In the genomic region with DNA sequence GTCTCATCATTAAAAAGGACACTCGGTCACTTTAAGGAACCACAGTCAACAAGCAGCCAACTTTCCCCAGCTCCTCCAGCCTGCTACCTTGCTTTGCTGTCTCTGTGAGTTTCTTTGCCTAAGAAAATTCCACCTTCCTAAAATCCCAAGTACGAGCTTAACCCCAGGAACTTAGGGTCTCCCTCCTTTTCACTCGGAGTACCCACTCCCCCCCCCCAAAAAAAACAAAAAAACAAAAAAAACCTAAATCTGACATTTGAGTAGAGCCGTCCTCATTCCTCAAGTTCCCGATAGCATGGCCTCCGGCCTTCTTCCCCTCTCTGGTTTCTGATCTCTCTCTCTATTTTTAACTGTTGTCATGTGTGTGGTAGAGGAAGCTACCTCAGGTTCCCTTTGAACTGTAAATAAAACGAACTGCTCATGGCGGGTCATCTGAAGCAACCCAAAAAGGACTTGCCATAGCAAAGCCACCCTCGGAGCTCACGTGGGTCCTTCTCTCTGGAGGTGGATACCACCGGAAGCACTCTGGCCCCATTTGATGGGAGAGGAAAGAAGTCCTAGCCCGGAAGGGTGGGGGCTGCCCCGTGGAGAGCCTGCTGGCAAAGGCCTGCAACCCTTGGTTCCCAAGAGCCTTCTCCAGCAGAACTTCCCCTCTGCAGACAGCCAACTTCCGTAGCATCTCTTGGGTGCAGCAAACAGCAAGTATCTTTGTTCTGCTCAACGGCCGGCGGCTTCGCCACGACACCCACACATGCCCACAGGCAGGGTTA, we compare ENCODE assay signal across 8 mouse cellular contexts. TPM values are rescaled to one million over a fixed set of nuclear protein-coding genes. Genes with fewer than 3 reads are reported as not detected.
DNase-seq lines count a peak whose midpoint lies in the region; ATAC-seq and TF ChIP-seq lines count a peak whose summit lies in the region.

A gene (minus strand): TSS at position 362 of the 770 bp plus-strand sequence.

- no peak within 1 kb of the TSS for H3K4me3 ChIP-seq in left cerebral cortex, adult 2 months

- ATAC-seq in megakaryocyte-erythroid progenitor cell, adult 5-6 weeks (replicated peaks; ENCODE audit: low FRiP score, low TSS enrichment, poor library complexity, severe bottlenecking): no peak
- no peak for ATAC-seq in cerebellum, adult (ENCODE audit: insufficient number of reproducible peaks, low FRiP score, low TSS enrichment)

- TF ChIP-seq CTCF in left cerebral cortex, adult 2 months (IDR thresholded peaks at IDR 0.05): no peak

- intact Hi-C loops in left cerebral cortex, adult 2 months (cut with DNase I): no loop called here

- H3K27ac ChIP-seq in left cerebral cortex, adult 2 months: 0 out of 2 replicates have a peak within 1 kb of the TSS, but pooled peaks have one; percentile 28

- no peak for DNase-seq in left cerebral cortex, adult 18-20 months (ENCODE audit: low spot score in 2 of 2)
- no peak for DNase-seq in left cerebral cortex, adult 11 months (ENCODE audit: low spot score)
- DNase-seq in gastrocnemius, postnatal 25 days: peak; percentile 54
- DNase-seq in left cerebral cortex, adult 2 months (ENCODE audit: extremely low spot score in 1 of 2, low spot score in 2 of 2): no peak
- peak; percentile 63 for DNase-seq in thymus, postnatal 4 days
- no peak for DNase-seq in urinary bladder, postnatal 14 days (ENCODE audit: low spot score)

RNA-seq across cellular contexts. Expression of the gene that starts here (rescaled TPM):
- 10 to 100 TPM; 23.8 to 24.9 TPM for total RNA-seq in left cerebral cortex, adult 18-20 months (2021)
- 1 to 10 TPM; 8.1 to 9.8 TPM for total RNA-seq in gastrocnemius, postnatal 25 days (2021)
- total RNA-seq in left cerebral cortex, adult 2 months (2021): 10 to 100 TPM; 24.6 to 25.4 TPM
- 29.6 and 39.7 TPM in 2 replicates for total RNA-seq in megakaryocyte-erythroid progenitor cell, adult 5-6 weeks (2014; fragmentation: Nextera tagmentation)
- 14.1 and 17.9 TPM in 2 replicates for total RNA-seq in megakaryocyte-erythroid progenitor cell, adult 5-6 weeks (2017)

Comparison
In these comparisons a context has a peak if more than half of its experiments do, and no peak if none do; other contexts are left out.
1. DNase-seq: peak in gastrocnemius, postnatal 25 days (single experiment) and thymus, postnatal 4 days (single experiment); none in left cerebral cortex, adult 18-20 months (0 of 2), left cerebral cortex, adult 11 months (single experiment), left cerebral cortex, adult 2 months (0 of 2) and urinary bladder, postnatal 14 days (single experiment).